16 mouse cellular contexts compared by ENCODE assay signal in the genomic region with DNA sequence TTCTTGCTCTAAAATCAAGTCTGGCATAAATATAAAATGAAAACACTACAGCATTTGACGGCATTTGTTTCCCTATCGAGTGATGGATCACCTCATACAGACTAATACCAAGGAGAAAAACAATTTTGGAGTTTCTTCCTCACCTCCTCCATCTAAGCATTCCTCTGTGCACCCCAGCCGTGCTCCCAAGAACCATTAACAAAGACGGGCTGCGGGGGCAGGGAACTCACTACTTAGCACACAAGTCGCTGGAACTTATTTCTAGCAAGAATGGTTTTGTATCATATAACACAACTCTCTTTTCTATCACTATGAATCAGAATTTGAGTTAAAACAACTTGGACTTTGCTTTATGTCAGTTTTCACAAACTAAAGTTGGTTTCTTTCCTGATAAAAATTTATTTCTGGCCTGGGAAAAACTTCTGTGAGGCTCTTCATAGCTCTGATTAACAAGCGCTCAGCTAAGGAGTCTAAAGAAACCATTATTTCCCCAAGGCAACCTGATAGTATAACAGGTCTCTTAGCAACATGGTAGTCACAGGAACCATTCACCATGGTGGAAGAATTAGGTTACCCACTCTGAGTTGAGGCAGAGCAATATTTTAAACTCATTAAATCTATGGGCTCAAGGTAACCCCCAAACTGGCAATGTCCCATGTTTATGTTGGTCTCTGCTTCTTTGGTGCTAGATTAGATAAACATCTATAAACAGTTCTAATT.
DNase-seq lines count a peak whose midpoint lies in the region; ATAC-seq lines count a peak whose summit lies in the region.
"Had no signal": no experiment of that assay in that cellular context is flagged by ENCODE, and none has a peak within 500 bp of the region (broad histone marks: within the 10 kb centered on the region; RNA-seq: fewer than 3 reads in every experiment).

No protein-coding gene starts in this region.

- no peak overlapping the region for H3K4me3 ChIP-seq in neural tube, embryonic 15.5 days (replicated peaks)
- no peak overlapping the region for H3K4me3 ChIP-seq in intestine, embryonic 15.5 days (replicated peaks)
- H3K4me3 ChIP-seq in heart, embryonic 11.5 days (ENCODE audit: low read depth, low read length) = no peak overlapping the region
- H3K4me3 ChIP-seq: limb, embryonic 13.5 days; myocyte had no signal

- no peak overlapping the region for H3K9ac ChIP-seq in neural tube, embryonic 15.5 days (replicated peaks)
- H3K9ac ChIP-seq in intestine, embryonic 15.5 days = no peak overlapping the region
- no peak overlapping the region for H3K9ac ChIP-seq in heart, embryonic 11.5 days (ENCODE audit: low read depth, low read length)
- H3K9ac ChIP-seq: limb, embryonic 13.5 days had no signal

- H3K27me3 ChIP-seq in neural tube, embryonic 15.5 days (replicated peaks) = no peaks in the 10 kb centered on the region
- no peaks in the 10 kb centered on the region for H3K27me3 ChIP-seq in intestine, embryonic 15.5 days (replicated peaks)
- H3K27me3 ChIP-seq in heart, embryonic 11.5 days (ENCODE audit: control insufficient read depth, insufficient read depth, low read length) = no peaks in the 10 kb centered on the region
- H3K27me3 ChIP-seq: limb, embryonic 13.5 days; Patski had no signal

- WGBS in neural tube, embryonic 15.5 days = 24% methylated on average over 7 of the region's 7 CpGs
- 67% methylated on average over 7 of the region's 7 CpGs for WGBS in intestine, embryonic 15.5 days
- WGBS in heart, embryonic 11.5 days (ENCODE audit: insufficient replicate concordance) = 67% methylated on average over 7 of the region's 7 CpGs

- no peaks in the 10 kb centered on the region for H3K9me3 ChIP-seq in neural tube, embryonic 15.5 days (replicated peaks)
- no peaks in the 10 kb centered on the region for H3K9me3 ChIP-seq in intestine, embryonic 15.5 days
- no peaks in the 10 kb centered on the region for H3K9me3 ChIP-seq in heart, embryonic 11.5 days (replicated peaks; ENCODE audit: control insufficient read depth, low read length)
- H3K9me3 ChIP-seq: limb, embryonic 13.5 days had no signal

- H3K27ac ChIP-seq in neural tube, embryonic 15.5 days (replicated peaks) = peak overlapping the region; percentile 42
- no peak overlapping the region for H3K27ac ChIP-seq in intestine, embryonic 15.5 days
- H3K27ac ChIP-seq in heart, embryonic 11.5 days (ENCODE audit: low read depth, low read length) = no peak overlapping the region
- H3K27ac ChIP-seq: limb, embryonic 13.5 days; macrophage had no signal

- no peak overlapping the region for H3K4me2 ChIP-seq in neural tube, embryonic 15.5 days
- no peak overlapping the region for H3K4me2 ChIP-seq in intestine, embryonic 15.5 days (replicated peaks)
- H3K4me2 ChIP-seq in heart, embryonic 11.5 days = no peak overlapping the region
- H3K4me2 ChIP-seq: limb, embryonic 13.5 days had no signal

- H3K36me3 ChIP-seq in neural tube, embryonic 15.5 days = no peaks in the 10 kb centered on the region
- no peaks in the 10 kb centered on the region for H3K36me3 ChIP-seq in intestine, embryonic 15.5 days
- no peaks in the 10 kb centered on the region for H3K36me3 ChIP-seq in heart, embryonic 11.5 days (ENCODE audit: control insufficient read depth, insufficient read depth, low read length)
- H3K36me3 ChIP-seq: limb, embryonic 13.5 days had no signal

- DNase-seq in embryo, embryonic 10 days (ENCODE audit: low spot score) = peak; percentile 52
- no peak for DNase-seq in embryo, embryonic 11 days
- peak; percentile 16 for DNase-seq in retina, embryonic 14.5 days (ENCODE audit: low spot score)
- DNase-seq in retina, postnatal 1 day = no peak
- DNase-seq in mesoderm, embryonic 11.5 days (ENCODE audit: low read depth, low spot score) = peak; percentile 44
- DNase-seq: adrenal gland, adult 2 months; cerebellum, adult 9-11 months; lung, adult 18-20 months had no signal

- ATAC-seq in neural tube, embryonic 15.5 days (ENCODE audit: low FRiP score) = peak; percentile 63; the same call in 1 of the 2 replicates
- no peak for ATAC-seq in intestine, embryonic 15.5 days
- ATAC-seq in heart, embryonic 11.5 days (replicated peaks; ENCODE audit: insufficient number of reproducible peaks, low FRiP score, low TSS enrichment) = no peak
- ATAC-seq: inflammation-experienced regulatory T-cells, adult 6 months; Patski had no signal

- H3K4me1 ChIP-seq in neural tube, embryonic 15.5 days = peaks cover 19% of the 10 kb centered on the region
- peaks cover 8% of the 10 kb centered on the region; the same call in 1 of the 2 replicates for H3K4me1 ChIP-seq in intestine, embryonic 15.5 days (replicated peaks)
- H3K4me1 ChIP-seq in heart, embryonic 11.5 days (ENCODE audit: control insufficient read depth, insufficient read depth, low read length) = peaks cover 38% of the 10 kb centered on the region

Comparison
In these comparisons a context has a peak if more than half of its experiments do, and no peak if none do; other contexts are left out.
1. DNase-seq: peak in embryo, embryonic 10 days (single experiment), retina, embryonic 14.5 days (single experiment) and mesoderm, embryonic 11.5 days (single experiment); none in embryo, embryonic 11 days (single experiment) and retina, postnatal 1 day (single experiment).